Mouse (Mus musculus) ES-Bruce4 (cell line): ENCODE results near the gene E330009J07Rik. TPM values are rescaled to one million over a fixed set of nuclear protein-coding genes. Genes with fewer than 3 reads are reported as not detected.

Experiments
- H3K27ac ChIP-seq: 2 replicates; pipeline ENCODE4 v1.5.1; 2012; ENCODE audit warnings: low read length, inconsistent platforms; ENCODE audit not compliant: insufficient read depth
- H3K27me3 ChIP-seq: 2 replicates; pipeline ENCODE4 v1.6.1; 2012; ENCODE audit warnings: mild to moderate bottlenecking, low read length, inconsistent platforms; ENCODE audit not compliant: control insufficient read depth, poor library complexity, insufficient read depth, severe bottlenecking
- H3K36me3 ChIP-seq: 2 replicates; pipeline ENCODE4 v1.6.1; 2012; ENCODE audit warnings: inconsistent platforms, mild to moderate bottlenecking, low read length, moderate library complexity; ENCODE audit not compliant: control insufficient read depth, poor library complexity, insufficient read depth, severe bottlenecking
- H3K4me1 ChIP-seq: one replicate; pipeline ENCODE4 v1.8.1; 2011; ENCODE audit warnings: low read length; ENCODE audit not compliant: control insufficient read depth, insufficient read depth
- H3K4me3 ChIP-seq: 2 replicates; pipeline ENCODE4 v1.5.1; 2011; ENCODE audit warnings: low read depth, mild to moderate bottlenecking, low read length
- H3K9ac ChIP-seq: 2 replicates; pipeline ENCODE4 v1.6.1; 2012; ENCODE audit warnings: low read depth, mild to moderate bottlenecking, inconsistent platforms; ENCODE audit not compliant: poor library complexity, severe bottlenecking
- H3K9me3 ChIP-seq: replicated peaks from 2 replicates; pipeline ENCODE4 v1.6.1; 2012; ENCODE audit warnings: mild to moderate bottlenecking, low read length, inconsistent platforms; ENCODE audit not compliant: control insufficient read depth, poor library complexity, insufficient read depth, severe bottlenecking
- CTCF ChIP-seq: IDR thresholded peaks from one replicate; pipeline ENCODE4 v1.8.1; 2011; ENCODE audit warnings: low read depth, low read length
- EP300 ChIP-seq: IDR thresholded peaks from 2 replicates; pipeline ENCODE4 v1.6.1; 2011; ENCODE audit warnings: low read depth, low read length; ENCODE audit not compliant: insufficient read depth
- POLR2A ChIP-seq: IDR thresholded peaks from one replicate; pipeline ENCODE4 v1.8.1; 2011; ENCODE audit warnings: low read length; ENCODE audit not compliant: insufficient read depth
- polyA plus RNA-seq: library from polyadenylated mRNA; stranded (reverse); fragments of >200 nt; gene quantifications from 2 replicates; pipeline ENCODE4 v1.2.4, GENCODE M21; 2011; ENCODE audit warnings: low read depth; ENCODE audit not compliant: missing spikeins, insufficient read depth, insufficient read length

The E330009J07Rik gene
- polyA plus RNA-seq, 1 experiment, result 6.4 TPM

DNA sequence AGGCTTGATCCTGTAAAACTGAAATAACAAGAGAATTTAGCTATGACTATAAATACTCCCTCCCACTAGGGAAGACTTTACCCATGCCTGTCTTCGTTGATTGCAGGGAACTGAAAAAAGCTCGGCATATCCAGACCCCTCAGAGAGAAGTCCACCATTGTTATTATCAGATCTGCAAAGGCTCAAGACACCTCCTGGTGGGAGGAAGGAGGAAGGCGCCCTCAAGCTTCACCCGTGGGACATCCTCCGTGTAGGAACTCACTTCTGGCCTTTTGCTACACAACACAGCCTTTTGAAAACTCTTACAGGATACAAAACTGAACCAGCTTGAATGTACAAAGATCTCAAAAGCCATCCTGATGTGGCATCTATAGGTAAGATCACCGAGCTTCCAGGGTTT, 29.8 kb upstream of the E330009J07Rik start:
- Histone ChIP-seq H3K9me3 (no peaks in the 10 kb centered on the region), H3K36me3 (no peaks in the 10 kb centered on the region), H3K27me3 (no peaks in the 10 kb centered on the region), H3K27ac (no peak overlapping the region), H3K9ac (no peak overlapping the region), H3K4me3 (no peak overlapping the region), H3K4me1 (no peaks in the 10 kb centered on the region)
- peak; percentile 18 for TF ChIP-seq CTCF
- TF ChIP-seq EP300, result no peak

GRCm38 (mm10) chr6:40454436-40455041, 18.6 kb upstream of the E330009J07Rik start:
- H3K9ac ChIP-seq, result no peak overlapping the region
- no peaks in the 10 kb centered on the region for H3K4me1 ChIP-seq
- H3K36me3 ChIP-seq, result no peaks in the 10 kb centered on the region
- H3K27me3 ChIP-seq, result no peaks in the 10 kb centered on the region
- H3K27ac ChIP-seq, result no peak overlapping the region
- TF ChIP-seq EP300 (no peak), CTCF (no peak), POLR2A (no peak)
- no peak overlapping the region for H3K4me3 ChIP-seq
- no peaks in the 10 kb centered on the region for H3K9me3 ChIP-seq

DNA sequence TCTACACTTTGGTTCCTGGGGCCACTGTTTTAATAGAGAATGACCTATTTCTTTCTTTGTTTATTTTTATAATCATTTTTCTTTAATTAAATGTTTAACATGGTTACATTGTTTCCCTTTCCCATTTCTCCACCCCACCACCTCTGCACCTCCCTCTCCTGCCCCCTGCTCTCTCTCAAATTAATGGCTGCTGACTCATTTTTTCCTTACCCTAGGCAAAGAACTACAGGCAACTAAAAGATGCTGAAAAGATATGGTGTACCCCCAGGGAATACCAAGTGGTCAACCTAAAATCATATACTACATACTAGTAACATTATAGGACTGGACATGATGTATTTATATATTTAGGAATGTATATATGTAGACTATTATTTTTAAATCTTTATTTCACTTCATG, 12.7 kb upstream of the E330009J07Rik start:
- no peak overlapping the region for H3K27ac ChIP-seq
- no peaks in the 10 kb centered on the region for H3K27me3 ChIP-seq
- no peaks in the 10 kb centered on the region for H3K9me3 ChIP-seq
- no peaks in the 10 kb centered on the region for H3K36me3 ChIP-seq
- H3K4me3 ChIP-seq, result no peak overlapping the region
- TF ChIP-seq CTCF (no peak), EP300 (no peak), POLR2A (no peak)
- H3K9ac ChIP-seq, result no peak overlapping the region
- H3K4me1 ChIP-seq, result no peaks in the 10 kb centered on the region

- no peaks in the 10 kb centered on the region for H3K36me3 ChIP-seq
- no peaks in the 10 kb centered on the region for H3K9me3 ChIP-seq
- H3K9ac ChIP-seq, result no peak overlapping the region
- H3K27ac ChIP-seq, result no peak overlapping the region
- H3K27me3 ChIP-seq, result no peaks in the 10 kb centered on the region
- TF ChIP-seq EP300, result no peak
- TF ChIP-seq POLR2A, result no peak
- TF ChIP-seq CTCF, result no peak
- H3K4me3 ChIP-seq, result no peak overlapping the region
- H3K4me1 ChIP-seq, result no peaks in the 10 kb centered on the region
Measured at GRCm38 (mm10) chr6:40443281-40443928, 7.5 kb upstream of the E330009J07Rik start.

GRCm38 (mm10) chr6:40441755-40442154, 5.8 kb upstream of the E330009J07Rik start:
- H3K9ac ChIP-seq, result no peak overlapping the region
- H3K9me3 ChIP-seq, result no peaks in the 10 kb centered on the region
- H3K4me1 ChIP-seq, result no peaks in the 10 kb centered on the region
- TF ChIP-seq CTCF, result no peak
- no peak for TF ChIP-seq EP300
- no peak for TF ChIP-seq POLR2A
- H3K27ac ChIP-seq, result no peak overlapping the region
- no peaks in the 10 kb centered on the region for H3K36me3 ChIP-seq
- peaks cover 1% of the 10 kb centered on the region; the same call in 1 of the 2 replicates for H3K27me3 ChIP-seq
- H3K4me3 ChIP-seq, result no peak overlapping the region

DNA sequence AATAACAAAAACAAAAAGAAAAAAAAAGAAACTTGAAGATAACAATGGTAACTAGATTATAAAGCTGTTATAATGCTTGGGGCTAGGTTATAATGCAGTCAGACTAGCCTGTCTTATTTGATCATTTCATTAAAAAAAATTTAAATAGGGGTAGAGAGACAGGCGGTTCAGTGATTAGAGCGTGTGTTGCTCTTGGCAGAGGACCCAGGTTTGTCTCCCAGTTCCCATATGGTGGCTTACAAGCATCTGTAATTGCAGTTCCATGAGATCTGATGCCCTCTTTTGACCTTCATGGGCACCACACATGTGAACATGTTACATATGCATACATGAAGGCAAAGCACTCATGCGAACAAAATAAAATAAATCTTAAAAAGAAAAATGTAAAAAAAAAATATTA, 5.3 kb upstream of the E330009J07Rik start:
- Histone ChIP-seq H3K27me3 (peaks cover 3% of the 10 kb centered on the region; the same call in 1 of the 2 replicates), H3K9me3 (no peaks in the 10 kb centered on the region), H3K27ac (no peak overlapping the region), H3K4me1 (no peaks in the 10 kb centered on the region), H3K9ac (no peak overlapping the region), H3K36me3 (no peaks in the 10 kb centered on the region), H3K4me3 (no peak overlapping the region)
- no peak for TF ChIP-seq POLR2A
- no peak for TF ChIP-seq EP300
- TF ChIP-seq CTCF, result no peak
